Mouse (Mus musculus): ENCODE data around the gene Dusp11. TPM values are rescaled to one million over a fixed set of nuclear protein-coding genes. Genes with fewer than 3 reads are reported as not detected.
"Not testable (repeated sequence)": the region's sequence is repeated elsewhere in the genome, so short reads cannot be mapped to it uniquely, and the experiment has no call there.

Gene Dusp11
- polyA plus RNA-seq, 1 experiment from 2014 or later, result 47.8 TPM

DNA sequence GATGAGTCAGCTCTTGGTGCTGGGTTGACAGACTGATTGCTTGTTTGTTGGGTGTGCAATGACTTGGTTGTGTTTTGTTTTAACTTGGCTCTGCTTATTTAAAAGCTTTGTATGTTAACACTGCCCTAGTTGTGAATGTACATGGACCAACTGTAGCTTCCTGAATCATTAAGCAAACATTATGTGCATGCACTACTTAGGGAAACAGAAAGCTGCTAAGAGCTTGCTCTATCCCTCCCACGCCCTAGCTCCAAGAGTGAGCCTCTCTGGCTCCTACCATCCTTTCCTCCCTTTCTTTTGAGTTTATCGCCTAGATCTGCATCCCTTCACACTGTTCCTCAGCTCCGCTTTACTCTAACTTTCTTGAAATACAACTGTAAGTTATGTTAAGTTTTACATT is 11.9 kb upstream of the Dusp11 start:
- Histone ChIP-seq H3K9ac (replicated peaks) (no peak overlapping the region), H3K4me3 (replicated peaks) (no peak overlapping the region), H3K4me2 (no peak overlapping the region), H3K9me3 (replicated peaks) (no peaks in the 10 kb centered on the region), H3K4me1 (no peaks in the 10 kb centered on the region), H3K27ac (replicated peaks) (no peak overlapping the region), H3K27me3 (replicated peaks) (no peaks in the 10 kb centered on the region), H3K36me3 (no peaks in the 10 kb centered on the region)
- ATAC-seq (ENCODE audit: low FRiP score), result no peak
- WGBS, result 84% methylated on average over 3 of the region's 3 CpGs

DNA sequence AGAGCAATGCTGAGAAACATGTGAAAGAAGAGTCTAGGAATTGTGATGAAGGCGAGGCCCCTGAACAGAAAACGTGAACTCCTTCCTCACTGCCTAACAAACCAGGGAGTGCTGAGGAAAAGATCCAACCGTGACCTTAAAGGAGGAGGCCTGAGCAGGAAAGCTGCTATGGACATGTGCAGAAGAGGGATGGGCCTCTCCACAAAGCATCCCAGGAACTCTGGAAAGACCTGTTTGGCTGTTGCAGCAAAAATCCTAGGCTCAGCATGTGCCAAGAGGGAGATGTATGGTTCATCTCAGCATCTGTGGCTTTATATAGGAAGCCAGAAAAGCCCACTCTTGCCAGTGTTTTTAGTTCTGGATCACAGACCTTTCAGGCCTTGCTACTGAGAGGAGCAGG is 11.2 kb upstream of the Dusp11 start:
- 75% methylated on average over 3 of the region's 3 CpGs for WGBS
- no peak overlapping the region for H3K4me2 ChIP-seq
- no peak overlapping the region for H3K27ac ChIP-seq (replicated peaks)
- ATAC-seq (ENCODE audit: low FRiP score), result no peak
- no peak overlapping the region for H3K4me3 ChIP-seq (replicated peaks)
- H3K9me3 ChIP-seq (replicated peaks), result no peaks in the 10 kb centered on the region
- no peaks in the 10 kb centered on the region for H3K27me3 ChIP-seq (replicated peaks)
- no peaks in the 10 kb centered on the region for H3K4me1 ChIP-seq
- no peak overlapping the region for H3K9ac ChIP-seq (replicated peaks)
- H3K36me3 ChIP-seq, result no peaks in the 10 kb centered on the region

- 74% methylated on average over 2 of the region's 2 CpGs for WGBS
- Histone ChIP-seq H3K4me3 (replicated peaks) (no peak overlapping the region), H3K9ac (replicated peaks) (no peak overlapping the region), H3K4me2 (no peak overlapping the region), H3K36me3 (no peaks in the 10 kb centered on the region), H3K4me1 (no peaks in the 10 kb centered on the region), H3K27ac (replicated peaks) (no peak overlapping the region), H3K27me3 (replicated peaks) (no peaks in the 10 kb centered on the region), H3K9me3 (replicated peaks) (no peaks in the 10 kb centered on the region)
- no peak for ATAC-seq (ENCODE audit: low FRiP score)
Observed at GRCm38 (mm10) chr6:85969889-85970288, 8.4 kb upstream of the Dusp11 start.

- Histone ChIP-seq H3K36me3 (no peaks in the 10 kb centered on the region), H3K27ac (replicated peaks) (no peak overlapping the region; the same call in 1 of the 2 replicates), H3K4me3 (replicated peaks) (no peak overlapping the region), H3K4me2 (no peak overlapping the region), H3K9ac (replicated peaks) (no peak overlapping the region), H3K4me1 (peaks cover 3% of the 10 kb centered on the region; the same call in 1 of the 2 replicates), H3K27me3 (replicated peaks) (no peaks in the 10 kb centered on the region), H3K9me3 (replicated peaks) (no peaks in the 10 kb centered on the region)
- ATAC-seq (ENCODE audit: low FRiP score), result no peak
- 81% methylated on average over 4 of the region's 4 CpGs for WGBS
Observed at GRCm38 (mm10) chr6:85966686-85967085, 5.2 kb upstream of the Dusp11 start.

DNA sequence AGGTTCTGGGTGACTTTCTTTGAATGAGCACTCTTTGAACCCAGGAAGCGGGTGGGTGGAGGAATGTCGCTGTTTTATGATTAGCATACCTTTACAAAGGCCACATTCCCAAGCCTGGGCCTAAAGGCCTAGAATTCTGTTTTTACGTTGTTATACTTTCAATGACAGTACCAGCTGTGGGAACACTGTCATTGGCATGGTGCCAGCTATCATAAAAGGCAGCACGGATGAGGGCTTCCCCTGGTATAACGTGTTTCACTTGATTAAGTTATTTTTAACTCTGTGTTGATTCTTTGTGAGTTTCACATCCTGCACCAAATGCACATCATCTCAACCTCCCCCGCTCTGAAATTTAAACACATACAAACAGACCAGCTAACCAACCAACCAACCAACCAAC is 4.6 kb upstream of the Dusp11 start:
- H3K27ac ChIP-seq (replicated peaks); H3K4me2 ChIP-seq; H3K4me1 ChIP-seq; H3K36me3 ChIP-seq; H3K9ac ChIP-seq (replicated peaks); H3K4me3 ChIP-seq (replicated peaks); ATAC-seq (ENCODE audit: low FRiP score); H3K27me3 ChIP-seq (replicated peaks); H3K9me3 ChIP-seq (replicated peaks): not testable (repeated sequence)
- 37% methylated on average over 6 of the region's 6 CpGs for WGBS

DNA sequence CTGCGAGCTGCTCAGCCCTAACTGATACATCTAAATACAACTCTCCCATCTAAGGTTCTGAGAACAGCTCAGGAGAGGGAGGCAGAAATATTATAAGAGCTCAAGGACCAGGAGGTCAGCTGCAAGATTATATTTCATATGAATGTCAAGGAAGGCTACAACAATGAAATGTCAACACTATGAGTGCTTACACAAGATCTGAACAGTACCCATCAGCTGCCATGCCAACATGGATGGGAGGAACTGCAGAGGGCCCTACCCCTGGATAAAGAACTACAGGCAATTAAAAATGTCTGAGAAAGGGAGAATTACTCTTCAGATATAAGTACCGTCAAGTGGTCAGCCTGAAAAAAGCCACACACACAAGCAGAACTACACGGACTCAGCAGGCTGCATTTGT is 3.9 kb downstream of the Dusp11 start:
- Histone ChIP-seq H3K4me2 (no peak overlapping the region), H3K4me3 (replicated peaks) (no peak overlapping the region), H3K27me3 (replicated peaks) (no peaks in the 10 kb centered on the region), H3K9me3 (replicated peaks) (no peaks in the 10 kb centered on the region), H3K27ac (replicated peaks) (no peak overlapping the region), H3K36me3 (peaks cover 47% of the 10 kb centered on the region), H3K4me1 (peaks cover 24% of the 10 kb centered on the region), H3K9ac (replicated peaks) (no peak overlapping the region)
- 94% methylated on average over 3 of the region's 3 CpGs for whole genome bisulfite sequencing
- no peak for ATAC-seq (ENCODE audit: low FRiP score)

GRCm38 (mm10) chr6:85948549-85948948 is 12.9 kb downstream of the Dusp11 start:
- peaks cover 85% of the 10 kb centered on the region for H3K36me3 ChIP-seq
- no peak overlapping the region for H3K4me3 ChIP-seq (replicated peaks)
- no peaks in the 10 kb centered on the region for H3K9me3 ChIP-seq (replicated peaks)
- no peaks in the 10 kb centered on the region for H3K4me1 ChIP-seq
- H3K27me3 ChIP-seq (replicated peaks), result no peaks in the 10 kb centered on the region
- H3K27ac ChIP-seq (replicated peaks), result no peak overlapping the region
- no peak overlapping the region for H3K4me2 ChIP-seq
- WGBS, result 89% methylated on average over 6 of the region's 6 CpGs
- no peak for ATAC-seq (ENCODE audit: low FRiP score)
- no peak overlapping the region for H3K9ac ChIP-seq (replicated peaks)

DNA sequence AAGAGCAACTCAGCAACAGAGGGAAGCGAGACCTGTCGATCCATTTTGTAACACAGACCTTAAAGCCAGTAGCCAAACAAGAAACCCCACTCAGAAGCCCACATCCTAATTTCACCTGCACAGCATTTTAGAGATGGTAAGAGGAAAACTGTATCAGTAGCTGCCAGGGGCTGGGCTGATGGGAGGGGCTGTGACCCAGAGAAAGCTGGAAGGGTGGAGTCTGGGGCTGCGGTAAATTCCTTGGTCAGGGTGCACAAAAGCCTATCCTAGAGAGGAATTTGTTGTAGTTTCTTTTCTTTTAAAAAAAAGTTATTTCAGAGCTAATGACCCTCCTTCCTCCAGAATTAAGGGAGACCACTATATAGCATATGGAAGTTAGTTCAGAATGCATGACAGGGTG is 19.0 kb downstream of the Dusp11 start:
- no peak for ATAC-seq (ENCODE audit: low FRiP score)
- H3K4me3 ChIP-seq (replicated peaks), result no peak overlapping the region
- no peak overlapping the region for H3K9ac ChIP-seq (replicated peaks)
- no peak overlapping the region for H3K27ac ChIP-seq (replicated peaks)
- H3K27me3 ChIP-seq (replicated peaks), result no peaks in the 10 kb centered on the region
- H3K9me3 ChIP-seq (replicated peaks), result no peaks in the 10 kb centered on the region
- 99% methylated on average over 3 of the region's 3 CpGs for WGBS
- no peaks in the 10 kb centered on the region for H3K4me1 ChIP-seq
- no peak overlapping the region for H3K4me2 ChIP-seq
- peaks cover 49% of the 10 kb centered on the region for H3K36me3 ChIP-seq

DNA sequence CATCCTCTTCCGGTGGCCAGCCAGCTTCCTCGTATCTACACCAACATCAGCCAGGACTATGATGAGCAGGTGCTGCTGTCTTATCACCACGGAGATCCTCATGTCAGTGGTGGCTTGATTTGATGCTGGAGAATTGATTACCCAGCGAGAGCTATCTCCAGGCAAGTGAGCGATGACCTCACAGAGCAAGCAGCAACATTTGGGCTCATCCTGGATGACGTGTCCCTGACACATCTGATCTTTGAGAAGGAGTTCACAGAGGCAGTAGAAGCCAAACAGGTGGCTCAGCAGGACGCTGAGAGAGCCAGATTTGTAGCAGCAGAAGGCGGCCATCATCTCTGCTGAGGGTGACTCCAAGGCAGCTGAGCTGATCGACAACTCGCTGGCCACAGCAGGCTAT is 22.8 kb downstream of the Dusp11 start:
- 79% methylated on average over 10 of the region's 10 CpGs for WGBS
- ATAC-seq (ENCODE audit: low FRiP score), result no peak
- H3K9me3 ChIP-seq (replicated peaks), result no peaks in the 10 kb centered on the region

GRCm38 (mm10) chr6:85936508-85937465 is 24.7 kb downstream of the Dusp11 start:
- peaks cover 15% of the 10 kb centered on the region for H3K36me3 ChIP-seq
- H3K4me2 ChIP-seq, result peak overlapping the region; percentile 67
- H3K9me3 ChIP-seq (replicated peaks); H3K27me3 ChIP-seq (replicated peaks): not testable (repeated sequence)
- peak overlapping the region; percentile 66 for H3K27ac ChIP-seq (replicated peaks)
- ATAC-seq (ENCODE audit: low FRiP score), result peak; percentile 95
- 2% methylated on average over 50 of the region's 50 CpGs for WGBS
- peak overlapping the region; percentile 56 for H3K9ac ChIP-seq (replicated peaks)
- H3K4me3 ChIP-seq (replicated peaks), result peak overlapping the region; percentile 49
- H3K4me1 ChIP-seq, result peaks cover 10% of the 10 kb centered on the region

More for the DNA sequence above, 22.8 kb downstream of the Dusp11 start:
- no peak overlapping the region for H3K27ac ChIP-seq (replicated peaks)
- H3K9ac ChIP-seq (replicated peaks), result no peak overlapping the region
- H3K4me3 ChIP-seq (replicated peaks), result no peak overlapping the region
- H3K4me1 ChIP-seq, result peaks cover 10% of the 10 kb centered on the region
- no peak overlapping the region for H3K4me2 ChIP-seq
- H3K36me3 ChIP-seq, result peaks cover 17% of the 10 kb centered on the region
- no peaks in the 10 kb centered on the region for H3K27me3 ChIP-seq (replicated peaks)

- no peak overlapping the region for H3K4me3 ChIP-seq (replicated peaks)
- no peaks in the 10 kb centered on the region for H3K9me3 ChIP-seq (replicated peaks)
- peaks cover 10% of the 10 kb centered on the region for H3K4me1 ChIP-seq
- H3K27me3 ChIP-seq (replicated peaks), result no peaks in the 10 kb centered on the region
- ATAC-seq (ENCODE audit: low FRiP score), result no peak
- H3K4me2 ChIP-seq, result no peak overlapping the region
- peaks cover 20% of the 10 kb centered on the region for H3K36me3 ChIP-seq
- H3K9ac ChIP-seq (replicated peaks), result no peak overlapping the region
- H3K27ac ChIP-seq (replicated peaks), result no peak overlapping the region
- WGBS, result 68% methylated on average over 3 of the region's 3 CpGs
Observed at GRCm38 (mm10) chr6:85935646-85936045, 25.8 kb downstream of the Dusp11 start.

DNA sequence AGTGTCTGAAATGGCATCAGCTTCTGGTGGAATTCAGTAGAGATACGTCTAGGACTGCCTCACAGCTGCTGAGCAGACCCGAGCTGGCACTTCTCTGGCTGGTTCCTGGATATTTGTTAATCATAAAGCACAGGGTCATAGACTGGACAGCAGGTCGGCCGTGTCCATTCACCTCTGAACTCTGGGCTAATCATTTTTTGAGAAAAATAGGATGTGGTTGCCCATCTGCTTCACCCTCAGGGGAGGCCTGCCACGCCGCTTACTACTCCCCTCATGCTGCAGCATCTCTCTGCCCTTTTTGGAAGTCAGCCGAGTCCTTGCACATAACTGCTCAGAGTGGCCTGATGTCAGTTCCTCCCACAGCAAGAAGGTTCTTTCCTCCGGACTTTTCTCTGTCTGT is 27.4 kb downstream of the Dusp11 start:
- Histone ChIP-seq H3K27ac (replicated peaks) (no peak overlapping the region), H3K4me1 (peaks cover 10% of the 10 kb centered on the region), H3K9ac (replicated peaks) (no peak overlapping the region), H3K9me3 (replicated peaks) (no peaks in the 10 kb centered on the region), H3K4me3 (replicated peaks) (no peak overlapping the region), H3K27me3 (replicated peaks) (no peaks in the 10 kb centered on the region), H3K36me3 (peaks cover 34% of the 10 kb centered on the region), H3K4me2 (no peak overlapping the region)
- no peak for ATAC-seq (ENCODE audit: low FRiP score)
- 84% methylated on average over 8 of the region's 8 CpGs for WGBS
